Mouse (Mus musculus): ENCODE results near the gene 4930452B06Rik. TPM values are rescaled to one million over a fixed set of nuclear protein-coding genes. Genes with fewer than 3 reads are reported as not detected.
"Not testable (repeated sequence)": the region's sequence is repeated elsewhere in the genome, so short reads cannot be mapped to it uniquely, and the experiment has no call there.

The 4930452B06Rik gene
- polyA plus RNA-seq, 1 experiment from 2014 or later, result 1.5 TPM

GRCm38 (mm10) chr14:8620580-8620979 lies 45.5 kb downstream of the 4930452B06Rik start:
- Histone ChIP-seq H3K4me3 (replicated peaks) (no peak overlapping the region), H3K36me3 (no peaks in the 10 kb centered on the region), H3K9ac (no peak overlapping the region), H3K27me3 (no peaks in the 10 kb centered on the region), H3K4me1 (replicated peaks) (no peaks in the 10 kb centered on the region), H3K27ac (no peak overlapping the region), H3K9me3 (replicated peaks) (no peaks in the 10 kb centered on the region), H3K4me2 (no peak overlapping the region)
- no peak for DNase-seq
- ATAC-seq (ENCODE audit: low read depth), result no peak
- WGBS (ENCODE audit: insufficient replicate concordance), result 62% methylated on average over 5 of the region's 5 CpGs

GRCm38 (mm10) chr14:8615636-8616035 lies 50.4 kb downstream of the 4930452B06Rik start:
- ATAC-seq (ENCODE audit: low read depth) (no peak), DNase-seq (no peak)
- Histone ChIP-seq H3K9me3 (replicated peaks) (no peaks in the 10 kb centered on the region), H3K4me1 (replicated peaks) (no peaks in the 10 kb centered on the region), H3K27me3 (no peaks in the 10 kb centered on the region), H3K9ac (no peak overlapping the region), H3K4me3 (replicated peaks) (no peak overlapping the region), H3K36me3 (no peaks in the 10 kb centered on the region), H3K4me2 (no peak overlapping the region), H3K27ac (no peak overlapping the region)
- WGBS (ENCODE audit: insufficient replicate concordance), result 45% methylated on average over 7 of the region's 7 CpGs

- 71% methylated on average over 1 of the region's 1 CpGs for WGBS (ENCODE audit: insufficient replicate concordance)
- not testable (repeated sequence) for DNase-seq; H3K4me2 ChIP-seq; H3K9ac ChIP-seq; H3K4me1 ChIP-seq (replicated peaks); H3K4me3 ChIP-seq (replicated peaks); H3K27me3 ChIP-seq; H3K9me3 ChIP-seq (replicated peaks); H3K36me3 ChIP-seq; ATAC-seq (ENCODE audit: low read depth); H3K27ac ChIP-seq
Observed at GRCm38 (mm10) chr14:8614430-8614829, 51.6 kb downstream of the 4930452B06Rik start.

DNA sequence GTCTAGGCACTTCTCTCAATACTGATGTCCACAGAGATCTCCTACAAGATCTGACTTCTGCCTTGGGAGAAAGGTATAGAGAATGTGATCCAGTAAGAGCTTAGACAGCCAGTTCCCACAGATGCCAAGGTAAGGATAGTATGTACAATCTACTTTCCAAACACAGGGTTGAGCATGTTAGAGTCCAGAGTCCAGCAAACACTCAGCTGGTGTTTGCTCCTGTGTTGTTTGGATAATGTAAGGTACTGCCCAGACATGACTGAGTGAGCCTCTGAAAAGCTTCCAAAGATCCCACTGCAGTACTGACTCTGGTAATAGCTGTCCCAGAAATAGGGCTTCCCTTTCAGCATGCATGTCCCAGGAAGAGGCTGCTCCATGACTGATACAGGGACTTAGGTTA lies 54.0 kb downstream of the 4930452B06Rik start:
- Histone ChIP-seq H3K27ac (no peak overlapping the region), H3K4me3 (replicated peaks) (no peak overlapping the region), H3K27me3 (no peaks in the 10 kb centered on the region), H3K9ac (no peak overlapping the region), H3K4me2 (no peak overlapping the region), H3K36me3 (no peaks in the 10 kb centered on the region), H3K9me3 (replicated peaks) (no peaks in the 10 kb centered on the region), H3K4me1 (replicated peaks) (no peaks in the 10 kb centered on the region)
- no peak for DNase-seq
- peak; percentile 71 for ATAC-seq (ENCODE audit: low read depth)

- H3K4me2 ChIP-seq, result no peak overlapping the region
- no peaks in the 10 kb centered on the region for H3K27me3 ChIP-seq
- no peaks in the 10 kb centered on the region for H3K4me1 ChIP-seq (replicated peaks)
- no peak for DNase-seq
- no peak for ATAC-seq (ENCODE audit: low read depth)
- 54% methylated on average over 3 of the region's 3 CpGs for WGBS (ENCODE audit: insufficient replicate concordance)
- H3K36me3 ChIP-seq, result no peaks in the 10 kb centered on the region
- H3K4me3 ChIP-seq (replicated peaks), result no peak overlapping the region
- H3K9me3 ChIP-seq (replicated peaks), result no peaks in the 10 kb centered on the region
- no peak overlapping the region for H3K27ac ChIP-seq
- H3K9ac ChIP-seq, result no peak overlapping the region
Observed at GRCm38 (mm10) chr14:8610108-8610507, 55.9 kb downstream of the 4930452B06Rik start.

- no peak overlapping the region for H3K4me3 ChIP-seq (replicated peaks)
- ATAC-seq (ENCODE audit: low read depth), result no peak
- no peak for DNase-seq
- H3K4me2 ChIP-seq, result no peak overlapping the region
- H3K4me1 ChIP-seq (replicated peaks), result no peaks in the 10 kb centered on the region
- H3K27me3 ChIP-seq, result no peaks in the 10 kb centered on the region
- H3K27ac ChIP-seq, result no peak overlapping the region
- no peaks in the 10 kb centered on the region for H3K36me3 ChIP-seq
- H3K9me3 ChIP-seq (replicated peaks), result no peaks in the 10 kb centered on the region
- no peak overlapping the region for H3K9ac ChIP-seq
- 4% methylated on average over 3 of the region's 3 CpGs for WGBS (ENCODE audit: insufficient replicate concordance)
Observed at GRCm38 (mm10) chr14:8608559-8609171, 57.4 kb downstream of the 4930452B06Rik start.

DNA sequence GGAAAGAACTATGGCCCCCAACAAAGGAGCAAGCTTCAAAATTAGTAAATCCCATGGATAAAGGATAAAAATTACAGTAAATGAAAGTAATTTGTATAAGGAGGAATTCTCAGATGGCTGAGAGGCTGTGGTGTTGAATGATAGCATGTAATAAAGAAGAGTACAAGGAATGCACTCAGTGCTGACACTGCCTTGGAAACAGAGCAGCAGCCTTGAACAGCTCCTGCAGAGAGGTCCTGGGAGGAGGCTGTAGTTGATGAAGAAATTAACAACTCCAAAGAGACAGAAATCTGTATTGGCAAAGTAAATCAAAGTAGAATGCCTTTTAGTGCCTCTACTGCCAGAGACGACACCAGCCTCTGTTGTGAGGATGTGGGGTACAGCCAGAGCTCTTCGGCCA lies 61.1 kb downstream of the 4930452B06Rik start:
- ATAC-seq (ENCODE audit: low read depth), result no peak
- no peaks in the 10 kb centered on the region for H3K27me3 ChIP-seq
- DNase-seq, result no peak

DNA sequence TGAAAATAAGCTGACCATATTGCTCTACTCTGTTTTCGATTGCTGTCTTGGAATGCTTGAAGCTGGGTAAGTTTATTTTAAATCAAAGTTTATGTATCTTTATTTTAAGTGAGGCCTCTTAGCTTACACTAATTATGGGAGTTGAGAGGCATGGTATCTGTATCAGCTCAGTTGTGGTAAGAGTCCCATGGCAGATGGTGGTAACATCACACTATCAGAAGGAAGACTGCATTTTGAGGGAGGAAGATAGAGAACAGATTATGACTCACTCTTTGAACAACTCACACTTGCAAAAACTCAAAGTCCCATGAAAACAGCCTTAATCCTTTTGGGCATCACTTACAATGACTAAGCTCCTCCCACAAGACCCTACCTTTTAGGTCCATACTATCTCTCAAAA lies 81.0 kb downstream of the 4930452B06Rik start:
- Histone ChIP-seq H3K4me1 (replicated peaks) (no peaks in the 10 kb centered on the region), H3K9ac (no peak overlapping the region), H3K4me2 (no peak overlapping the region), H3K4me3 (replicated peaks) (no peak overlapping the region), H3K9me3 (replicated peaks) (no peaks in the 10 kb centered on the region), H3K27me3 (no peaks in the 10 kb centered on the region), H3K27ac (no peak overlapping the region), H3K36me3 (no peaks in the 10 kb centered on the region)
- WGBS (ENCODE audit: insufficient replicate concordance), result 58% methylated on average over 1 of the region's 1 CpGs
- no peak for ATAC-seq (ENCODE audit: low read depth)
- no peak for DNase-seq

More for the DNA sequence above, 61.1 kb downstream of the 4930452B06Rik start:
- no peaks in the 10 kb centered on the region for H3K36me3 ChIP-seq
- WGBS (ENCODE audit: insufficient replicate concordance), result 63% methylated on average over 2 of the region's 2 CpGs
- no peaks in the 10 kb centered on the region for H3K9me3 ChIP-seq (replicated peaks)
- no peak overlapping the region for H3K9ac ChIP-seq
- no peak overlapping the region for H3K27ac ChIP-seq
- H3K4me3 ChIP-seq (replicated peaks), result no peak overlapping the region
- H3K4me1 ChIP-seq (replicated peaks), result no peaks in the 10 kb centered on the region
- no peak overlapping the region for H3K4me2 ChIP-seq

- WGBS (ENCODE audit: insufficient replicate concordance), result 63% methylated on average over 2 of the region's 2 CpGs
- not testable (repeated sequence) for H3K4me1 ChIP-seq (replicated peaks); H3K9me3 ChIP-seq (replicated peaks); H3K27ac ChIP-seq; H3K9ac ChIP-seq; H3K4me2 ChIP-seq; H3K36me3 ChIP-seq; DNase-seq; ATAC-seq (ENCODE audit: low read depth); H3K4me3 ChIP-seq (replicated peaks); H3K27me3 ChIP-seq
Observed at GRCm38 (mm10) chr14:8551006-8551405, 115.0 kb downstream of the 4930452B06Rik start.

DNA sequence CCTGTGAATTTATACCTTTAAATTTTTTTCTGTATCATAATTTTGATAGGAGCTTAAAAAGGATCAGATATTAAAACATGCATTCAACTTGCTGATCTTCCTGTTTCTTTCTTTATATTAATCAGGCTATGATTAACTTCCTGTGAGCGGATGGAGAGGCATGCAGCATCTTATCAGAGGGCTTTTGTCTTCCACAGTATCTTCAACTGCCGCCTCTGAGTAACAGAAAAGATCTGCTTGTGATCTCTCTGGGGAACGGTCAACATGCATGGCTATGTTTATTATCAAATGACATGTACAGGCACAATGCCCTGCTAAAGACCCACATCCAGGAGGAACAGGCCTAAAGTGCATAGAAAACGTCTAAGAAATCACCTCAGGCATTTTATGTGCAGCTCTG lies 116.9 kb downstream of the 4930452B06Rik start:
- no peak for DNase-seq
- no peak for ATAC-seq (ENCODE audit: low read depth)
- Histone ChIP-seq H3K4me2 (no peak overlapping the region), H3K9me3 (replicated peaks) (no peaks in the 10 kb centered on the region), H3K36me3 (no peaks in the 10 kb centered on the region), H3K9ac (no peak overlapping the region), H3K4me3 (replicated peaks) (no peak overlapping the region), H3K27ac (no peak overlapping the region), H3K4me1 (replicated peaks) (no peaks in the 10 kb centered on the region), H3K27me3 (no peaks in the 10 kb centered on the region)
- 39% methylated on average over 4 of the region's 4 CpGs for WGBS (ENCODE audit: insufficient replicate concordance)

- no peak overlapping the region for H3K9ac ChIP-seq
- H3K27me3 ChIP-seq, result no peaks in the 10 kb centered on the region
- 71% methylated on average over 3 of the region's 3 CpGs for WGBS (ENCODE audit: insufficient replicate concordance)
- no peaks in the 10 kb centered on the region for H3K36me3 ChIP-seq
- no peak overlapping the region for H3K27ac ChIP-seq
- DNase-seq, result no peak
- no peaks in the 10 kb centered on the region for H3K9me3 ChIP-seq (replicated peaks)
- no peak overlapping the region for H3K4me3 ChIP-seq (replicated peaks)
- ATAC-seq (ENCODE audit: low read depth), result no peak
- no peaks in the 10 kb centered on the region for H3K4me1 ChIP-seq (replicated peaks)
- H3K4me2 ChIP-seq, result no peak overlapping the region
Observed at GRCm38 (mm10) chr14:8536024-8536423, 130.0 kb downstream of the 4930452B06Rik start.

DNA sequence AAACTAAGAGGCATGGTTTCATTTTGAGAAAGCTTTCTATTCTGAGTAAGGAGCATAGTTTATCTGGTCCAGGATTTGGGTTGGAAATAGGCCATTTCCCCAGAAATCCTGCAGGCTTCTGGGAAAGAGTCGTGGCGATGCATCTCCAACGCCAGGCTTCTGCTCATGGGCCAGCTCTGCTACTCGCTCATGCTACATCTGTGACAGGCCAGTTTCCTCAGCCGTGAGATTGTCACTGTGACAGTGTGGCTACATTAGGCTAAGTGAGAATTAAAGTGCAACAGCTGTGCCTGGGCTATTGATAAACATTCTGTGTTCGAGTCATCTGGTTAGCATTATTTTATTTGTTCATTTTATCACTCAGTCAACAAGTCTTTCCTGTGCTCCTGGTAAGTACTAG lies 140.8 kb downstream of the 4930452B06Rik start:
- 67% methylated on average over 6 of the region's 6 CpGs for WGBS (ENCODE audit: insufficient replicate concordance)

More for the DNA sequence above, 140.8 kb downstream of the 4930452B06Rik start:
- H3K4me1 ChIP-seq (replicated peaks), result no peaks in the 10 kb centered on the region
- no peak overlapping the region for H3K27ac ChIP-seq
- H3K27me3 ChIP-seq, result no peaks in the 10 kb centered on the region
- ATAC-seq (ENCODE audit: low read depth), result no peak
- H3K4me3 ChIP-seq (replicated peaks), result no peak overlapping the region
- no peaks in the 10 kb centered on the region for H3K36me3 ChIP-seq
- H3K9ac ChIP-seq, result no peak overlapping the region
- no peak for DNase-seq
- H3K4me2 ChIP-seq, result no peak overlapping the region
- no peaks in the 10 kb centered on the region for H3K9me3 ChIP-seq (replicated peaks)

Data from liver, embryonic 13.5 days (tissue).